Mouse (Mus musculus): Measurements from ENCODE around the gene Cdrt4. TPM values are rescaled to one million over a fixed set of nuclear protein-coding genes. Genes with fewer than 3 reads are reported as not detected.
A peak's percentile ranks its signal among the peaks of the same experiment; 100 is the strongest.

Cdrt4 gene
- total and polyA plus RNA-seq, 2 experiments = not detected

GRCm38 (mm10) chr11:63035420-63036211 is 84.6 kb downstream of the Cdrt4 start:
- Histone ChIP-seq H3K4me1 (ENCODE audit: control insufficient read depth, insufficient read depth, low read length) (no peaks in the 10 kb centered on the region), H3K36me3 (ENCODE audit: control insufficient read depth, insufficient read depth, low read length) (no peaks in the 10 kb centered on the region), H3K27ac (replicated peaks; ENCODE audit: insufficient read depth, low read depth, low read length) (no peak overlapping the region), H3K4me3 (ENCODE audit: insufficient read depth, low read depth, low read length) (no peak overlapping the region), H3K9ac (ENCODE audit: low read depth, low read length) (no peak overlapping the region), H3K79me2 (ENCODE audit: control insufficient read depth, insufficient read depth, low read length) (no peaks in the 10 kb centered on the region), H3K27me3 (ENCODE audit: control insufficient read depth, insufficient read depth, low read length) (no peaks in the 10 kb centered on the region; the same call in 1 of the 2 replicates)
- TF ChIP-seq CTCF (IDR thresholded peaks at IDR 0.05; ENCODE audit: low read depth, low read length) (no peak), POLR2A (IDR thresholded peaks at IDR 0.05; ENCODE audit: extremely low read depth, insufficient read depth, low read length) (no peak)
- WGBS = 71% methylated on average over 11 of the region's 11 CpGs
- DNase-seq (ENCODE audit: extremely low read depth, low read depth, low spot score) = peak; percentile 9

GRCm38 (mm10) chr11:63040002-63040661 is 89.1 kb downstream of the Cdrt4 start:
- H3K36me3 ChIP-seq (ENCODE audit: control insufficient read depth, insufficient read depth, low read length) = no peaks in the 10 kb centered on the region

More at GRCm38 (mm10) chr11:63040002-63040661, 89.1 kb downstream of the Cdrt4 start:
- no peak overlapping the region for H3K9ac ChIP-seq (ENCODE audit: low read depth, low read length)
- peaks cover 2% of the 10 kb centered on the region; the same call in 1 of the 2 replicates for H3K27me3 ChIP-seq (ENCODE audit: control insufficient read depth, insufficient read depth, low read length)
- H3K27ac ChIP-seq (replicated peaks; ENCODE audit: insufficient read depth, low read depth, low read length) = no peak overlapping the region
- H3K4me3 ChIP-seq (ENCODE audit: insufficient read depth, low read depth, low read length) = no peak overlapping the region
- H3K4me1 ChIP-seq (ENCODE audit: control insufficient read depth, insufficient read depth, low read length) = no peaks in the 10 kb centered on the region
- DNase-seq (ENCODE audit: extremely low read depth, low read depth, low spot score) = no peak
- 94% methylated on average over 12 of the region's 12 CpGs for WGBS
- no peaks in the 10 kb centered on the region for H3K79me2 ChIP-seq (ENCODE audit: control insufficient read depth, insufficient read depth, low read length)
- no peak for TF ChIP-seq CTCF (IDR thresholded peaks at IDR 0.05; ENCODE audit: low read depth, low read length)
- TF ChIP-seq POLR2A (IDR thresholded peaks at IDR 0.05; ENCODE audit: extremely low read depth, insufficient read depth, low read length) = no peak

Other genes with a start within 250 kb of the Cdrt4 start
- 0.54 and 0.55 TPM in 2 replicates for gene Zfp287, start 219.3 kb upstream of the Cdrt4 start, total RNA-seq (2014; rRNA removed)
- 0.09 and 0.26 TPM in 2 replicates for gene Zfp287, start 219.3 kb upstream of the Cdrt4 start, polyA plus RNA-seq (2012; rRNA removed)
- not detected in 2 replicates for gene Gm10428, start 198.1 kb upstream of the Cdrt4 start, total RNA-seq (2014; rRNA removed)
- not detected in 2 replicates for gene Gm10428, start 198.1 kb upstream of the Cdrt4 start, polyA plus RNA-seq (2012; rRNA removed)
- gene Zfp286, start 161.7 kb upstream of the Cdrt4 start, total RNA-seq (2014; rRNA removed) = 0.07 and 0.18 TPM in 2 replicates
- gene Zfp286, start 161.7 kb upstream of the Cdrt4 start, polyA plus RNA-seq (2012; rRNA removed) = not detected in 2 replicates
- 0.18 and 0.27 TPM in 2 replicates for gene Trim16, start 131.0 kb upstream of the Cdrt4 start, total RNA-seq (2014; rRNA removed)
- gene Trim16, start 131.0 kb upstream of the Cdrt4 start, polyA plus RNA-seq (2012; rRNA removed) = 0.10 and 0.18 TPM in 2 replicates
- 0.13 TPM in 1 of 2 replicates, not detected in the other for gene Fbxw10, start 104.1 kb upstream of the Cdrt4 start, total RNA-seq (2014; rRNA removed)
- not detected in 2 replicates for gene Fbxw10, start 104.1 kb upstream of the Cdrt4 start, polyA plus RNA-seq (2012; rRNA removed)
- gene Tvp23b, start 71.7 kb upstream of the Cdrt4 start, total RNA-seq (2014; rRNA removed) = 23.8 and 31.0 TPM in 2 replicates
- gene Tvp23b, start 71.7 kb upstream of the Cdrt4 start, polyA plus RNA-seq (2012; rRNA removed) = 10.1 and 12.1 TPM in 2 replicates
- not detected in 2 replicates for gene Tekt3, start 110.5 kb downstream of the Cdrt4 start, total RNA-seq (2014; rRNA removed)
- gene Tekt3, start 110.5 kb downstream of the Cdrt4 start, polyA plus RNA-seq (2012; rRNA removed) = not detected in 2 replicates
- gene Pmp22, start 177.8 kb downstream of the Cdrt4 start, total RNA-seq (2014; rRNA removed) = 1.8 TPM in 2 replicates
- gene Pmp22, start 177.8 kb downstream of the Cdrt4 start, polyA plus RNA-seq (2012; rRNA removed) = 2.0 and 3.3 TPM in 2 replicates